In genomic region chr3:142394000-142394411, GRCm38 (mm10) we compare ENCODE assay signal across 8 mouse cellular contexts. TPM values are rescaled to one million over a fixed set of nuclear protein-coding genes. Genes with fewer than 3 reads are reported as not detected.
A peak's percentile ranks its signal among the peaks of the same experiment; 100 is the strongest.
DNase-seq lines count a peak whose midpoint lies in the region; ATAC-seq and TF ChIP-seq lines count a peak whose summit lies in the region.

No protein-coding gene starts in this region.

- H3K4me2 ChIP-seq in heart, embryonic 14.5 days (ENCODE audit: low read length): peak overlapping the region; percentile 64

- peaks cover 19% of the 10 kb centered on the region for H3K36me3 ChIP-seq in heart, embryonic 14.5 days (ENCODE audit: control insufficient read depth, insufficient read depth, low read length)

- H3K4me3 ChIP-seq in left cerebral cortex, adult 2 months: peak overlapping the region; percentile 75
- peak overlapping the region; percentile 86 to 94 for H3K4me3 ChIP-seq in heart, embryonic 14.5 days (ENCODE audit: control insufficient read depth in 1 of 2, insufficient read depth in 1 of 2, low read depth in 1 of 2, low read length in 2 of 2)

- no peak for DNase-seq in left cerebral cortex, adult 2 months (ENCODE audit: extremely low spot score in 1 of 2, low spot score in 2 of 2)
- no peak for DNase-seq in left cerebral cortex, adult 11 months (ENCODE audit: low spot score)
- DNase-seq in kidney, postnatal 14 days: peak; percentile 41
- no peak for DNase-seq in right cerebral cortex, adult 18-20 months
- DNase-seq in ovary, postnatal 14 days (ENCODE audit: low spot score): no peak
- no peak for DNase-seq in left cerebral cortex, postnatal 4 days

- no peak overlapping the region; the same call in 1 of the 2 replicates for H3K27ac ChIP-seq in left cerebral cortex, adult 2 months
- peak overlapping the region; percentile 94 to 98 for H3K27ac ChIP-seq in heart, embryonic 14.5 days (replicated peaks in 1 of 2; ENCODE audit: control insufficient read depth in 1 of 2, insufficient read depth in 1 of 2, low read depth in 2 of 2, low read length in 2 of 2)

- 4% methylated on average over 9 of the region's 9 CpGs for WGBS in heart, embryonic 14.5 days

- peaks cover 3 to 11% of the 10 kb centered on the region in 2 experiments; a peak in 3 of 4 replicates for H3K4me1 ChIP-seq in heart, embryonic 14.5 days (ENCODE audit: control insufficient read depth in 2 of 2, insufficient read depth in 2 of 2, low read length in 2 of 2)

- no peaks in the 10 kb centered on the region for H3K9me3 ChIP-seq in heart, embryonic 14.5 days (ENCODE audit: control insufficient read depth, low read length)

- peak overlapping the region; percentile 98 for H3K9ac ChIP-seq in heart, embryonic 14.5 days (ENCODE audit: low read length)

- no peak for ATAC-seq in heart, embryonic 14.5 days (ENCODE audit: insufficient number of reproducible peaks, insufficient read depth, low FRiP score, low read depth)
- ATAC-seq in megakaryocyte, adult 5-6 weeks (ENCODE audit: poor library complexity, severe bottlenecking): peak; percentile 25

- no peak; the same call in 1 of the 2 replicates for TF ChIP-seq CTCF in left cerebral cortex, adult 2 months (IDR thresholded peaks at IDR 0.05)

- intact Hi-C loops in left cerebral cortex, adult 2 months (cut with DNase I): loop anchor here (5.0 kb wide), 1 partner anchor 82 kb away; no protein-coding TSS in a partner anchor
- intact Hi-C loops in left cerebral cortex, postnatal 4 days (cut with DNase I): loop anchor here (5.0 kb wide), 1 partner anchor 87 kb away; no protein-coding TSS in a partner anchor

- H3K27me3 ChIP-seq in heart, embryonic 14.5 days (ENCODE audit: control insufficient read depth, insufficient read depth, low read length): no peaks in the 10 kb centered on the region

RNA-seq across cellular contexts. Expression of gene Pdlim5, which starts 1.5 kb away (rescaled TPM):
- 10 to 100 TPM; 21.3 to 23.4 TPM for total RNA-seq in left cerebral cortex, adult 2 months (2021)
- polyA plus RNA-seq in heart, embryonic 14.5 days (2014; fragmentation: Nextera tagmentation; extraction: Ambion mirVana): 241 and 266 TPM in 2 replicates
- total RNA-seq in megakaryocyte, adult 5-6 weeks (2015): 52.0 and 54.7 TPM in 2 replicates
- 42.0 and 43.7 TPM in 2 replicates for total RNA-seq in megakaryocyte, adult 5-6 weeks (2017)
- total RNA-seq in left cerebral cortex, postnatal 4 days (2021): 10 to 100 TPM; 16.7 to 19.3 TPM
